Mouse (Mus musculus) brain, adult 2 months (tissue): ENCODE measurements at regions not wholly inside any gene's neighbourhood (a gene's known extent, or its start where the extent isn't known, plus 50 kb on each side); places are given as distances from the start of the nearest gene placed in this dataset.

ENCODE experiments used
- DNase-seq: peaks from one replicate; pipeline ENCODE4 v3.0.0; 2011; ENCODE audit warnings: low read depth, low spot score

- no peak for DNase-seq
These were observed 65.2 kb upstream of the Fbxl4 start for GRCm38 (mm10) chr4:22292169-22292568.

- DNase-seq: peak; percentile 5
These were observed 57.1 kb upstream of the Fbxl4 start for GRCm38 (mm10) chr4:22300206-22300605.

GRCm38 (mm10) chr4:22301148-22301942 is 56.0 kb upstream of the Fbxl4 start:
- peak; percentile 43 for DNase-seq

- DNase-seq: no peak
These were observed 55.5 kb upstream of the Fbxl4 start for GRCm38 (mm10) chr4:22301943-22302215.

- peak; percentile 16 for DNase-seq
These were observed 55.1 kb upstream of the Fbxl4 start for GRCm38 (mm10) chr4:22302262-22302661.
